Mouse (Mus musculus): ENCODE measurements at regions not wholly inside any gene's neighbourhood (a gene's known extent, or its start where the extent isn't known, plus 50 kb on each side); places are given as distances from the start of the nearest gene placed in this dataset.

- TF ChIP-seq CTCF (conservative IDR thresholded peaks at IDR 0.05; ENCODE audit: low read length) = no peak
- no peak for TF ChIP-seq POU5F1 (IDR thresholded peaks at IDR 0.05; ENCODE audit: borderline replicate concordance, low read length)
- TF ChIP-seq NANOG (IDR thresholded peaks at IDR 0.05; ENCODE audit: borderline replicate concordance, low read length) = no peak
Measured at GRCm38 (mm10) chr5:51763599-51763998, 196.1 kb upstream of the Ppargc1a start.

Measured in E14TG2a.4 (cell line).